Mouse (Mus musculus): ENCODE measurements at regions not wholly inside any gene's neighbourhood (a gene's known extent, or its start where the extent isn't known, plus 50 kb on each side); places are given as distances from the start of the nearest gene placed in this dataset.

- TF ChIP-seq POLR2A (IDR thresholded peaks at IDR 0.05; ENCODE audit: control insufficient read depth in 1 of 2, insufficient read depth in 1 of 2, low read depth in 1 of 2, low read length in 2 of 2, poor library complexity in 1 of 2) (no peak), EP300 (IDR thresholded peaks at IDR 0.05; ENCODE audit: low read depth in 1 of 2, low read length in 2 of 2) (no peak), CTCF (IDR thresholded peaks at IDR 0.05 in 2 of 3, conservative IDR thresholded peaks at IDR 0.05 in 1 of 3; ENCODE audit: control insufficient read depth in 1 of 3, insufficient read depth in 1 of 3, low read depth in 2 of 3, low read length in 3 of 3, poor library complexity in 1 of 3, severe bottlenecking in 1 of 3) (no peak), CHD2 (IDR thresholded peaks at IDR 0.05; ENCODE audit: low read length) (no peak)
These were observed 275.8 kb downstream of the Slco4c1 start for GRCm38 (mm10) chr1:96596141-96596540.

Data from MEL (cell line).